Mouse (Mus musculus) gastrocnemius, postnatal 10 days (tissue): ENCODE data around the gene Tmem132d. TPM values are rescaled to one million over a fixed set of nuclear protein-coding genes. Genes with fewer than 3 reads are reported as not detected.
"Not testable (repeated sequence)": the region's sequence is repeated elsewhere in the genome, so short reads cannot be mapped to it uniquely, and the experiment has no call there.

Experiments
- DNase-seq: peaks from one replicate; pipeline ENCODE4 v3.0.0; 2021; ENCODE audit warnings: mixed read lengths
- total RNA-seq, 2 experiments: library from RNA; stranded (reverse); gene quantifications; 2 replicates each; pipeline ENCODE4 v1.2.3; 2021

Gene Tmem132d
- total RNA-seq, 2 experiments from 2014 or later: 0.11 TPM; not detected in 1

DNA sequence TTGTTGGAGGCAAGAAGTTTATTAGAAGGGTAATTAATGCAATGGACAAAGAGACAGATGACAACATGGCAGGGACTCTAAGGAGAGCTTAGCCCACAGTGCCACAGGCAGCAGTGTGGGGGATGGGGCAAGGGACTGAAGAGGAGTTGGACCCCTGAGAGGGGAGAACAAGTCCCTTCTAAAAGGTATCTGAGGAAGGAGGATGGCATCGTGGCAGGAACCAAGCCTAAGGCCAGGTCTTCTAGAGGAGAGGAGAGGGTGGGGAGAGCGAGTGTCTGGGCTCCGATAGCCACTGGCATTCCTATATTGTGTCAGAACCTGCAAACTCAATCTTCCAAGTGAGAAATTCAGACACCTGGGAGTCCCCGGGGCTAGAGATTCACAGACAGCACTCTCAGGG, 674.3 kb downstream of the Tmem132d start:
- no peak for DNase-seq

DNA sequence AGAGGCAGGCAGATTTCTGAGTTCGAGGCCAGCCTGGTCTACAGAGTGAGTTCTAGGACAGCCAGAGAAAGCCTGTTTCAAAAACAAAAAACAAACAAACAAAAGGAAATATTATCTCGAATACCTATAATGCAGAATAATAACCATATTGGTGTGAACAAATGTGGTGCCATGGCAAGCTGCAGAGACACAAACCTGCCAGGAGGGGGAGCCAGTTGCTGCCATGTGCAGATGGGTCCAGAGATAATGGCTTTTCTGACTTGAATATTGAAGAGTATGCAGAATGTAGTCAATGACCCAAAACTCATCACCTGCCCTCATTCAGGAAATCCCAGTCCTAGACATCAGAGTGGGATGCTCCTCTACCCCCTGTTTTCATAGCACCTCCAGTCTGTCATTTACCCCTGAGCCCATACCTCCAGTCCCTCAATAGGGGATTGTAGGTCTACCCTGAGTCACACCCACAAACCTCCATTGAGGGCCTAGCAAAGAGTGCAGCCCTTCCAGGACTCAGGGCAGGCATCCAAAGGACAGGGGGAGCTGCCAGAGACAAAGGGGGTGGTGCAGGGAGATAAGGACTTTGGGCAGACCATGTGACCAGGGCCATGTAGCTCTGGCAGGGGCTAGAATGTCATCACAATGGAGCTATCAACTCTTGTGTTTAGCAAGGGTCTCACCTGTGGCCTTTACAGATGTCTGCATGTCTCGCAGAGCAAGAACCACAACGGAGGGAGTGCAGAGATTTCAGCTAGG, 676.0 kb downstream of the Tmem132d start:
- DNase-seq: no peak

DNA sequence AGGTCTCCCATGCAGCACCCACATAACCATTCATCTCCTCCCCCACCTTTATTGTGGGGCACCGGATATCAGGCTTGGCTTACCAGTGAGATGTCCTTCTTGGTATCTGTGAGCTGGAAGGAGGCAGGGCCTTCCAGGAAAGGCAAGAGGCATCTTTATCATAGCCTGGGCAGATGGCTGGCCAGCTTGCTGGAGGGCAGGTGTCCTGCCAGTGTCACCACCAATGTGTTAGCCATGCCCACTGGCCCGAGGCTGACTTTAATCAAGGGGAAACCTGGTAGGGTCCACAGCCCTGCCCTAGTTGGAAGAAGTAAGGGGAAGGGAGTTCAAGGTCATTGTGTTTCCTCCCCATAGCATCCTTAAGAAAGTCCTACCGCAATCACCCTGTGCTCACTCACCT, 676.9 kb downstream of the Tmem132d start:
- DNase-seq: no peak

DNA sequence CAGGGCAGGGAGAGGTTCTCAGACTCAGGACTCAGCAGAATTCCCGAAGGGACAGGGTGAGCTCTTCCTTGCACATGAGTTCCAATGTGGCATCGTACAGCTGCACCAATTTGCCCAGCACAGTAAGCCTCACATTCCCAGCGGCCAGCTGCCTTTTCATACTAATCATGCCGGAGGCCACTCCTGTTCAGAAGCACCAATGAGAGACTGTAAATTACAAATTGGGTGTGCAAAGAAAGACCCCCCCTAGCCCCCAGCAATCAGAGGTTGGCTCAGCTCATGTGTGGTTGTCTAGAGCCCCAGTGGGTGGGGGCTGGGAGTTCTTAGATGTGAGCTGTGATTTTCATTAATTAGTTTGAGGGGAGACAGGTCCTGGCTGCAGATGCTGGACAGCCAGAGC, 677.3 kb downstream of the Tmem132d start:
- DNase-seq: no peak

DNA sequence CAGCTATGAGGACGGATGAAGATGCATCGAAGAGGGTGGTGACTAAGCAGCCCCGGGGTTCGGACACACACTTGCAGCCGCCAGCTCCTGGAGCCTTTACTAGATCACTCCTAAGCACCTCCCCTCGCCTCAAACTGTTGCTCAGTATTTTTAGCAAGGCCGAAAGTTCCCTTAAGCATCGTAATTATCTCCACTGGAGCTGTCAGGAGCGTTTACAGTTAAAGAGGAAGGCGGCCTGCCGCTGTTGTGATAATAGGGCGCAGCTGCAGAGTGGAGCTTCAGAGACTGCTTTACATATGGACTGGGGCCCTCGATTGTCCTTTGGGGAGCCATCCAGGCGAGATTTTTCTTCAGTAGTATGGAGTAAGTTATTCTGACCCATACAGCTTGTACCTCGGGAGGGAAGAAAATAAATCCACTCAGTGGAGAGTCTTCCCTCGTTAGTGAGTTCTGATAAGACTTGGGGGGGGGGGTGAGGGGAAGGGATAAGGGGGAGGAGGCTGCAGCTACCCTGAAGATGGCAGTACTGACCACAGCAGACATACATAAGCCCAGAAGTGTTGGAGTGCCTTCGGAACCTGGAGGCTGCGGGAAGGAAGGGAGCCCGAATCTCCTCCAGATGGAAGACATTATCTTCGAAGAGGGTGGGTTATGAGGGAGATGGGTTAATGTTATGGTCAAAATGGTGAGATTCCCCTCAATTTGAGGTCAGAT, 681.5 kb downstream of the Tmem132d start:
- DNase-seq: no peak

DNA sequence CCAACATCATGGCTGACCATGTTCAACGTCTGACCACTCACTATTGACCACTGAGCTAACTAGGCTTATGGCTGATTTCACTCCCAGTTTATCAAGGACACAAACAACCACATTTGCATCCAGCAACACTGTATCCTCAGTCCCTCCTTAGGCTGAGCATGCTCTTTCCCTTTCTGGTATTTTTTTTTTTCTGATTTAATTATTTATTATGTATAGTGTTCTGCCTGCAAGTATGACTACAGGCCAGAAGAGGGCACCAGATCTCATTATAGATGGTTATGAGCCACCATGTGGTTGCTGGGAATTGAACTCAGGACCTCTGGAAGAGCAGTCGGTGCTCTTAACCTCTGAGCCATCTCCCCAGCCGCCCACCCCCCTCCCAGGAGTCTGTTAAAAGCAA, 683.3 kb downstream of the Tmem132d start:
- DNase-seq: not testable (repeated sequence)

DNA sequence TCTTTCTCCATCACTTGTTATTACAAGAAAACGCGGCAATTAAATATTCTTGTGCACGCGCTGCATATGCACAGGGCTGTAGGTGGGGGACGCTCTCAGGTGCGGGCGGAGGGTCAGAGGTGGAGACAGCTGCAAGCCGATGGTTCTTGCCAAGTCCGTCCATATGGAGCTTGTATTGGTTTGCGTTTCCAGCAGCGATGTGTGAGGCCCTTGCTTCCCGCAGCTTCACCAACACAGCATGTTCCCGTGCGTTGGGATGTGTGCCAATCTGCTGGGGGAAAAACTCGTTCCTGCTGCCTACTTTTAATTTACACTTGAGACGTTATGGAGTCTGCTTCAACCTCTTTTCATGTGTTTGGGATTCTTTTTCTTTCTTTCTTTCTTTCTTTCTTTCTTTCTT, 691.5 kb downstream of the Tmem132d start:
- DNase-seq: no peak

Other genes with a start within 250 kb of the Tmem132d start
- gene Fzd10, start 167.8 kb upstream of the Tmem132d start, total RNA-seq: 10 to 100 TPM; 10.4 to 12.9 TPM